Mouse (Mus musculus) neural tube, embryonic 14.5 days (tissue): ENCODE results near the gene Dbn1. TPM values are rescaled to one million over a fixed set of nuclear protein-coding genes. Genes with fewer than 3 reads are reported as not detected.
A peak's percentile ranks its signal among the peaks of the same experiment; 100 is the strongest.

Experiments
- ATAC-seq: fragments of 200-750 bp; cut with Nextera tagmentation; 2 replicates; pipeline ENCODE4 v1.8.0; 2017; ENCODE audit warnings: low read depth, mild to moderate bottlenecking, moderate TSS enrichment, moderate library complexity
- H3K27ac ChIP-seq: fragments of 300-500 bp; sonication (generic); 2 replicates; pipeline ENCODE4 v1.5.1; 2014; ENCODE audit warnings: low read depth, mild to moderate bottlenecking, control low read depth, low read length, moderate library complexity, mixed read lengths
- H3K27me3 ChIP-seq: fragments of 300-500 bp; sonication (generic); 2 replicates; pipeline ENCODE4 v1.6.1; 2014; ENCODE audit warnings: low read length; ENCODE audit not compliant: control insufficient read depth, insufficient read depth
- H3K36me3 ChIP-seq: fragments of 300-500 bp; sonication (generic); 2 replicates; pipeline ENCODE4 v1.6.1; 2014; ENCODE audit warnings: low read length, mixed read lengths; ENCODE audit not compliant: control insufficient read depth, insufficient read depth
- H3K4me1 ChIP-seq: fragments of 300-500 bp; sonication (generic); 2 replicates; pipeline ENCODE4 v1.6.1; 2014; ENCODE audit warnings: low read length; ENCODE audit not compliant: control insufficient read depth, insufficient read depth
- H3K4me2 ChIP-seq: fragments of 300-500 bp; sonication (generic); 2 replicates; pipeline ENCODE4 v1.6.1; 2014; ENCODE audit warnings: mild to moderate bottlenecking, low read depth, low read length, control low read depth
- H3K4me3 ChIP-seq: fragments of 300-500 bp; sonication (generic); 2 replicates; pipeline ENCODE4 v1.5.1; 2014; ENCODE audit warnings: low read depth, low read length, control low read depth, mixed read lengths
- H3K9ac ChIP-seq: fragments of 300-500 bp; sonication (generic); replicated peaks from 2 replicates; pipeline ENCODE4 v1.6.1; 2014; ENCODE audit warnings: low read depth, mild to moderate bottlenecking, control low read depth, low read length, mixed read lengths
- H3K9me3 ChIP-seq: fragments of 300-500 bp; sonication (generic); 2 replicates; pipeline ENCODE4 v1.6.1; 2016; ENCODE audit warnings: low read length; ENCODE audit not compliant: control insufficient read depth
- WGBS: fragments of 180-500 bp; shearing (Covaris S2); extraction: QIAGEN DNeasy Blood & Tissue Kit; methylation state at CpG from one replicate; pipeline ENCODE4 v1.1.7; 2014; 5-methylcytosine and 5-hydroxymethylcytosine counted together
- polyA plus RNA-seq: library from polyadenylated mRNA; unstranded; fragments of >200 nt; fragmentation: Nextera tagmentation; extraction: Ambion mirVana; gene quantifications from 2 replicates; pipeline ENCODE4 v1.2.1, GENCODE M21; 2014

The Dbn1 gene
- polyA plus RNA-seq, 1 experiment from 2014 or later, result 376 TPM

DNA sequence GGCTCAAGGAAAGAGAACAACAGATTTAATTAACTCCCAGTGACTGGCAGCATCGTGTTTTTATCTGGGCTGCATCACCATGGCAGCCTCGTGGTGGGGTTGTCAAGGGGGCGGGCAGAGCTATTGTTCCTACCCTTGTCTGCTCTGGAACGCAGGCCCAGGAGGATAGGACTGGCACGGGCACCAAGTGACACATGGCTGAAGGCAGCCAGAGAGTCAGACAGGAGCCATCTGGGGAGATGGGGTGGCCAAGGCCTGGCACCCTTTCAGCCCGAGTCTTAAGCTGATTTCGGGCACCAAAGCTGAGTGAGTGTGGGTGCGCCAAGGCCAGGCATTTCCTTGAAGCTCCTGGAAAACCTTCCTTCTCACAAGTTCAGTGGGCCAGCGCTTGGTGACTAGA, 17.5 kb downstream of the Dbn1 start:
- H3K4me1 ChIP-seq, result peaks cover 75% of the 10 kb centered on the region
- no peak overlapping the region for H3K4me3 ChIP-seq
- peak overlapping the region; percentile 89; the same call in 1 of the 2 replicates for H3K9ac ChIP-seq
- peak; percentile 10; the same call in 1 of the 2 replicates for ATAC-seq
- peaks cover 22% of the 10 kb centered on the region for H3K36me3 ChIP-seq
- no peak overlapping the region; the same call in 1 of the 2 replicates for H3K4me2 ChIP-seq
- 39% methylated on average over 9 of the region's 9 CpGs for WGBS
- H3K9me3 ChIP-seq, result no peaks in the 10 kb centered on the region
- no peaks in the 10 kb centered on the region; the same call in 1 of the 2 replicates for H3K27me3 ChIP-seq
- H3K27ac ChIP-seq, result peak overlapping the region; percentile 92

GRCm38 (mm10) chr13:55468851-55469560, 18.9 kb downstream of the Dbn1 start:
- no peak overlapping the region for H3K27ac ChIP-seq
- H3K4me1 ChIP-seq, result peaks cover 68% of the 10 kb centered on the region
- WGBS, result 40% methylated on average over 13 of the region's 13 CpGs
- no peak overlapping the region for H3K4me2 ChIP-seq
- no peak for ATAC-seq
- H3K27me3 ChIP-seq, result peaks cover 2% of the 10 kb centered on the region; the same call in 1 of the 2 replicates
- no peak overlapping the region for H3K4me3 ChIP-seq
- peaks cover 8% of the 10 kb centered on the region; the same call in 1 of the 2 replicates for H3K36me3 ChIP-seq
- H3K9ac ChIP-seq, result no peak overlapping the region
- no peaks in the 10 kb centered on the region for H3K9me3 ChIP-seq

GRCm38 (mm10) chr13:55465830-55466440, 22.0 kb downstream of the Dbn1 start:
- Histone ChIP-seq H3K9ac (peak overlapping the region; percentile 87; the same call in 1 of the 2 replicates), H3K27me3 (peaks cover 2% of the 10 kb centered on the region; the same call in 1 of the 2 replicates), H3K9me3 (no peaks in the 10 kb centered on the region), H3K4me2 (peak overlapping the region; percentile 89), H3K36me3 (0 out of 2 replicates have a peak, but pooled peaks cover 4% of the 10 kb centered on the region), H3K4me3 (peak overlapping the region; percentile 77), H3K27ac (peak overlapping the region; percentile 96), H3K4me1 (peaks cover 45% of the 10 kb centered on the region)
- ATAC-seq, result no peak
- WGBS, result 65% methylated on average over 5 of the region's 5 CpGs

GRCm38 (mm10) chr13:55465184-55465583, 22.7 kb downstream of the Dbn1 start:
- Histone ChIP-seq H3K27ac (peak overlapping the region; percentile 96), H3K36me3 (0 out of 2 replicates have a peak, but pooled peaks cover 4% of the 10 kb centered on the region), H3K9ac (peak overlapping the region; percentile 87), H3K4me2 (peak overlapping the region; percentile 89), H3K9me3 (no peaks in the 10 kb centered on the region), H3K4me3 (peak overlapping the region; percentile 77), H3K27me3 (peaks cover 2% of the 10 kb centered on the region; the same call in 1 of the 2 replicates), H3K4me1 (peaks cover 38% of the 10 kb centered on the region)
- ATAC-seq, result peak; percentile 13; the same call in 1 of the 2 replicates
- WGBS, result 2% methylated on average over 3 of the region's 3 CpGs

DNA sequence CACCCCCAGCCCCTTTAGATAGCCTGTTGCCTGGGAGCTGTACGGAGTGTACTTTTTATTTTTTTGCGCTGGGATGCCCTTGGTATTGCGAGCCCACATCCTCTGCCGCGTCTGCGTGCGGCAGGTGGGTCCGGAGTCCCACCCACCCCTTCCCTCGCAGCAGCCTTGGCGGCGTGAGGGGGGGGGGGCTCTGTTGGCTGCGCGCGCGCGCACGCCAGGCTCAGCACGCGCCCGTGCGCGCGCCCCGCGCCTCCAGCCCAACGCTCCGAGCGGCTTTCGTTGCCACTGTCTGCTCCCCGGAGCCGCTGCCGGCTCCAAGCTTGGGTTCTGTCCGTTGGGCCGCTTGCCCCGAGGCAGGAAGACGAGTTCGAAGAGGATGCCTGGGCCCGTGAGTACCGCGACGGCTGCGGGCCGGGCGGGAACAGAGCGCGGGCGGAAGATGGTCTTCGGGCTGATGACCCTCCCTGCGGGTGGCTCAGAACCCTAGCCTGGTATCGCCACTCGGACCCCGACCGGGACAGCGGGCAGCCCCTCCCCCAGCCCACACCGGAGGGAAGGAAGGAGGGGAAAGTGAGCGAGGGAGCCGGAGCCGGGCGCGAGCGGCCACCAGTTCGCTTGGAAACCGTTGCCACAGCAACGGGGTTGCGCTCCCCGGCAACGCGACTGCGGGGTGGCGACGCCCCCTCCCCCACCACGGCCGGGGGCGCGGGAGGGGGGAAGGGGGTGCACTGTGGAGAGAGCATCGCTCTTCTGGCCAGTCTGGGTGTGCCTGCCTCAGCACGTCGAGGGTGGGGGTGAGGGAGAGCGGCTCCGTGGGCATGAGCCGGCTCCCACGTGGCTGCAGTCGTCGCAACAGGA, 23.7 kb downstream of the Dbn1 start, which contains the start of gene Prr7:
Gene Prr7 (plus strand): TSS at position 241 of the 858 bp plus-strand sequence.
- WGBS, result under 1% methylated on average over 72 of the region's 84 CpGs
- peaks cover 30% of the 10 kb centered on the region for H3K4me1 ChIP-seq
- peak; percentile 79 for ATAC-seq

DNA sequence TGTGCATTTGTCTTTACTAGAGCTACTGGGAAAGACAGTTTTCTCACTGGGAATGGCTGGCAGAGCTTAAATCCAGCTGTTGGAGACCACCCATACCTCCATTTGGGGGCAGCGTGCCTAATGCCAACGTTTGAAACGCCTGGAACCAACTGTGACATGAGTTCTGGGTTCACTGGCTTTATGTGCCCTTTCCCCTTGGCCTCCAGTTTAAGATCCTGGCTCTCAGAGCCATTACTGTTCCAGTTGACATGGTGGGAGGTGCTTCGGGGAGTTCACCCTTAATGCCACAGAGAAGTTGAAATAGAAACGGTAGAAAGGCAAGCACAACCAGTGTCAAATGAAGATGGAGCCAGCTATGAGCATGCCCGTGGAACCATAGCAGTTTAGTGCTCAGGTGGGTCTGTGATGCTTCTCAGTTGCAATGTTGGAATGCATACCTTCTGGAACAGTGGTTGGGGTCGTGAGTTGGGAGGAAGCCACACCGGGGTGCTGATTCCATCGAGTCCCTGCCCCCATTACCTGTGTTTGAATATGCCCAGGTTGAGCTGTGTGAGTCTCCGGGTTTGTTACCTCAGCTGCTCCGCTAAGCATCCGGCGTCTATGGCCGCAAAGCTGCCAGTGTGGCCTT, 24.4 kb downstream of the Dbn1 start:
- ATAC-seq, result no peak; the same call in 1 of the 2 replicates

More for the DNA sequence above, 23.7 kb downstream of the Dbn1 start, which contains the start of gene Prr7:
- H3K36me3 ChIP-seq, result peaks cover 10% of the 10 kb centered on the region
- H3K27ac ChIP-seq, result peak within 1 kb of the TSS; percentile 96
- H3K9ac ChIP-seq, result peak within 1 kb of the TSS; percentile 87
- peak within 1 kb of the TSS; percentile 89 for H3K4me2 ChIP-seq
- no peaks in the 10 kb centered on the region for H3K9me3 ChIP-seq
- peaks cover 2% of the 10 kb centered on the region; the same call in 1 of the 2 replicates for H3K27me3 ChIP-seq
- H3K4me3 ChIP-seq, result peak within 1 kb of the TSS; percentile 77

GRCm38 (mm10) chr13:55462965-55463364, 24.9 kb downstream of the Dbn1 start:
- Histone ChIP-seq H3K27ac (no peak overlapping the region; the same call in 1 of the 2 replicates), H3K36me3 (peaks cover 19% of the 10 kb centered on the region), H3K27me3 (0 out of 2 replicates have a peak, but pooled peaks cover 2% of the 10 kb centered on the region), H3K9me3 (no peaks in the 10 kb centered on the region), H3K4me1 (peaks cover 26% of the 10 kb centered on the region), H3K9ac (no peak overlapping the region), H3K4me3 (no peak overlapping the region), H3K4me2 (no peak overlapping the region)
- no peak for ATAC-seq
- WGBS, result 57% methylated on average over 2 of the region's 2 CpGs

More for the DNA sequence above, 24.4 kb downstream of the Dbn1 start:
- Histone ChIP-seq H3K9ac (peak overlapping the region; percentile 87), H3K4me1 (peaks cover 26% of the 10 kb centered on the region), H3K9me3 (no peaks in the 10 kb centered on the region), H3K36me3 (peaks cover 16% of the 10 kb centered on the region), H3K4me2 (peak overlapping the region; percentile 89), H3K27ac (peak overlapping the region; percentile 96), H3K4me3 (peak overlapping the region; percentile 77), H3K27me3 (peaks cover 2% of the 10 kb centered on the region; the same call in 1 of the 2 replicates)
- WGBS, result 9% methylated on average over 14 of the region's 14 CpGs
